ENCODE assay signal across 8 mouse cellular contexts in the genomic region with DNA sequence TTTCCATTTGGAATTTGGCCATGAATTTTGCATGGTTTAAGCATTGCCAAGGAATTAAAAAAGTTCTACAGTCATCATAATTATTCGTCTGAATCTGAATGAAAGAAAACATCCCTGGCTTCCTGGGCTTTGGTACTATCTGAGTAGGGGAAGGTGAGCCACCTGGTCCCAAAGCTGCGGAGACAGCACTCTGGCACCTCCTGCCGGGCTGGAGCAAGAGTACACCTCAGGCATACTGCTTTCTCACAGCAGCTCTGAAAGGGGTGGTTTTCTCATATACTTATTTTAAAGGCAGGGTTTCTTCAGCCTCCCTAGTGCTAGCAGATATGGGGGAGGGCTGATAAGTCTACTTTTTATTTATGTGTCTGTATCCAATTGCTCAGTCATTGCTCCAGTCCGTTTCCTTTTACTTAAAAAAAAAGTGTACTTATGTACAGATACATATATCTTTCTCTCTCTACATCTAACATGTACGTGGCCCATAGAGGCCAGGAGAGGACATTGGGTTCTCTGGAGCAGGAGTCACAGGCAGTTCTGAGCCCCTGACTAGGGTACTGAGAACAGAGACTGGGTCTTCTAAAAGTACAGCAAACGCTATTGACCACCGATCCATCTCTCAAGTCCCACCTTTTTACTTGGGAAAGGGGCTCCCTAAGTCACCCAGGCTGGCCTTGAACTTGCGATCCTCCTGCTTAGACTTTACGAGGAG. TPM values are rescaled to one million over a fixed set of nuclear protein-coding genes. Genes with fewer than 3 reads are reported as not detected.
A peak's percentile ranks its signal among the peaks of the same experiment; 100 is the strongest.
DNase-seq lines count a peak whose midpoint lies in the region; ATAC-seq and TF ChIP-seq lines count a peak whose summit lies in the region.

No protein-coding gene starts in this region.

- 2% methylated on average over 9 of the region's 9 CpGs for WGBS in hindbrain, postnatal 0 days

- H3K9ac ChIP-seq in hindbrain, postnatal 0 days (replicated peaks; ENCODE audit: low read length), result peak overlapping the region; percentile 61

- no peaks in the 10 kb centered on the region for H3K36me3 ChIP-seq in hindbrain, postnatal 0 days (ENCODE audit: insufficient read depth, low read length)

- H3K4me3 ChIP-seq in gastrocnemius, adult 2 months, result peak overlapping the region; percentile 79
- H3K4me3 ChIP-seq in hindbrain, postnatal 0 days (ENCODE audit: low read length), result peak overlapping the region; percentile 76
- H3K4me3 ChIP-seq in left cerebral cortex, adult 2 months, result peak overlapping the region; percentile 53

- H3K27me3 ChIP-seq in hindbrain, postnatal 0 days (ENCODE audit: insufficient read depth, low read length), result no peaks in the 10 kb centered on the region

- ATAC-seq in activated CD4-positive, CD25-positive, alpha-beta regulatory T cell, adult 4 months, result peak; percentile 77
- ATAC-seq in common myeloid progenitor, adult 5-6 weeks (replicated peaks; ENCODE audit: low read depth, poor library complexity, severe bottlenecking), result peak; percentile 80
- peak; percentile 76 for ATAC-seq in hindbrain, postnatal 0 days
- ATAC-seq in megakaryocyte, adult 5-6 weeks (ENCODE audit: poor library complexity, severe bottlenecking), result peak; percentile 82

- no peaks in the 10 kb centered on the region for H3K9me3 ChIP-seq in hindbrain, postnatal 0 days (ENCODE audit: low read length)

- H3K27ac ChIP-seq in gastrocnemius, adult 2 months, result peak overlapping the region; percentile 91
- H3K27ac ChIP-seq in hindbrain, postnatal 0 days, result peak overlapping the region; percentile 81
- H3K27ac ChIP-seq in left cerebral cortex, adult 2 months, result peak overlapping the region; percentile 77

- DNase-seq in gastrocnemius, adult 2 months, result peak; percentile 86
- peak; percentile 88 for DNase-seq in hindbrain, postnatal 0 days (ENCODE audit: low spot score)
- DNase-seq in left cerebral cortex, adult 2 months (ENCODE audit: extremely low spot score in 1 of 2, low spot score in 2 of 2), result peak; percentile 72 to 77
- DNase-seq in right cerebral cortex, adult 18-20 months, result peak; percentile 85
- peak; percentile 53 for DNase-seq in urinary bladder, adult 2 months (ENCODE audit: low spot score)

- peak; percentile 93 for TF ChIP-seq CTCF in gastrocnemius, adult 2 months (IDR thresholded peaks at IDR 0.05)
- TF ChIP-seq CTCF in hindbrain, postnatal 0 days (IDR thresholded peaks at IDR 0.05; ENCODE audit: low read depth), result peak; percentile 85
- TF ChIP-seq CTCF in left cerebral cortex, adult 2 months (IDR thresholded peaks at IDR 0.05), result peak; percentile 85

- H3K4me2 ChIP-seq in hindbrain, postnatal 0 days (ENCODE audit: low read depth, low read length), result peak overlapping the region; percentile 90

- intact Hi-C loops in gastrocnemius, adult 2 months (cut with DNase I), result loop anchor here (1.0 to 5.0 kb wide), 3 partner anchors 37 to 114 kb away; partner anchors contain the start of gene Tom1
- intact Hi-C loops in left cerebral cortex, adult 2 months (cut with DNase I), result loop anchor here (1.0 to 2.0 kb wide), 3 partner anchors 16 to 74 kb away; partner anchors contain the start of gene Hmox1

- H3K4me1 ChIP-seq in hindbrain, postnatal 0 days (ENCODE audit: insufficient read depth, low read length), result peaks cover 9% of the 10 kb centered on the region

RNA-seq across cellular contexts. Expression of gene Mcm5, which starts 0.7 kb away (rescaled TPM):
- 10 to 100 TPM; 37.6 to 60.5 TPM for polyA plus RNA-seq in activated CD4-positive, CD25-positive, alpha-beta regulatory T cell, adult 4 months (2017; shearing (Covaris generic))
- total RNA-seq in common myeloid progenitor, adult 5-6 weeks (2017), result 262 and 325 TPM in 2 replicates
- total RNA-seq in gastrocnemius, adult 2 months (2021), result 1 to 10 TPM in 1 of 2 experiments, under 1 TPM in 1; 0.89 to 1.1 TPM
- 41.0 and 43.0 TPM in 2 replicates for total RNA-seq in hindbrain, postnatal 0 days (2014; rRNA removed)
- polyA plus RNA-seq in hindbrain, postnatal 0 days (2015; fragmentation: Nextera tagmentation; extraction: Ambion mirVana), result 27.7 and 28.4 TPM in 2 replicates
- 1 to 10 TPM; 7.4 to 7.6 TPM for total RNA-seq in left cerebral cortex, adult 2 months (2021)
- 45.9 and 46.5 TPM in 2 replicates for total RNA-seq in megakaryocyte, adult 5-6 weeks (2015)
- 210 and 212 TPM in 2 replicates for total RNA-seq in megakaryocyte, adult 5-6 weeks (2017)
- 7.4 and 10.7 TPM in 2 replicates for polyA plus RNA-seq in urinary bladder, adult 2 months (2012; rRNA removed)

RNA-seq across cellular contexts. Expression of gene Hmox1, which starts 15.3 kb away (rescaled TPM):
- polyA plus RNA-seq in activated CD4-positive, CD25-positive, alpha-beta regulatory T cell, adult 4 months (2017; shearing (Covaris generic)), result 1 to 10 TPM; 2.4 to 5.2 TPM
- 2.4 and 4.8 TPM in 2 replicates for total RNA-seq in common myeloid progenitor, adult 5-6 weeks (2017)
- 1 to 10 TPM; 5.8 to 7.4 TPM for total RNA-seq in gastrocnemius, adult 2 months (2021)
- total RNA-seq in hindbrain, postnatal 0 days (2014; rRNA removed), result 12.1 and 14.6 TPM in 2 replicates
- polyA plus RNA-seq in hindbrain, postnatal 0 days (2015; fragmentation: Nextera tagmentation; extraction: Ambion mirVana), result 16.2 and 21.3 TPM in 2 replicates
- 1 to 10 TPM; 3.9 to 5.2 TPM for total RNA-seq in left cerebral cortex, adult 2 months (2021)
- 25.4 and 27.1 TPM in 2 replicates for total RNA-seq in megakaryocyte, adult 5-6 weeks (2015)
- total RNA-seq in megakaryocyte, adult 5-6 weeks (2017), result 42.3 and 49.8 TPM in 2 replicates
- 24.1 and 24.2 TPM in 2 replicates for polyA plus RNA-seq in urinary bladder, adult 2 months (2012; rRNA removed)

Comparison
In these comparisons a context has a peak if more than half of its experiments do, and no peak if none do; other contexts are left out.
1. Peak in every context shown above with its lines: DNase-seq, ATAC-seq, H3K4me3 ChIP-seq and H3K27ac ChIP-seq.
2. RNA of gene Mcm5, which starts 0.7 kb away (total RNA-seq): 262 to 325 TPM in common myeloid progenitor, adult 5-6 weeks, 45.9 to 212 TPM in megakaryocyte, adult 5-6 weeks, 41.0 to 43.0 TPM in hindbrain, postnatal 0 days and 7.4 to 7.6 TPM in left cerebral cortex, adult 2 months; 0.89 to 1.1 TPM in gastrocnemius, adult 2 months; every median in the first group is over 4 times any median in the second.